Comparison of ENCODE assay signal across 20 mouse cellular contexts in genomic region chr11:58215814-58216213, GRCm38 (mm10). TPM values are rescaled to one million over a fixed set of nuclear protein-coding genes. Genes with fewer than 3 reads are reported as not detected.
A peak's percentile ranks its signal among the peaks of the same experiment; 100 is the strongest.
DNase-seq lines count a peak whose midpoint lies in the region; ATAC-seq and TF ChIP-seq lines count a peak whose summit lies in the region.
"Had no signal": no experiment of that assay in that cellular context is flagged by ENCODE, and none has a peak within 500 bp of the region (broad histone marks: within the 10 kb centered on the region; RNA-seq: fewer than 3 reads in every experiment).

No protein-coding gene starts in this region.

- no peak for TF ChIP-seq RAD21 in CH12.LX (IDR thresholded peaks at IDR 0.05; ENCODE audit: low read depth, low read length)

- in situ Hi-C loops in CH12.LX (cut with MboI; ENCODE audit: low pct_ligation_motif_present, low pct_unique_long_range_greater_than_20kb, low sequenced_read_pairs), result no loop called here

- peaks cover 21 to 58% of the 10 kb centered on the region in 2 experiments for H3K4me1 ChIP-seq in CH12.LX (ENCODE audit: control insufficient read depth in 1 of 2, insufficient read depth in 2 of 2)
- H3K4me1 ChIP-seq in intestine, postnatal 0 days (replicated peaks; ENCODE audit: control insufficient read depth, insufficient read depth, low read length), result 0 out of 2 replicates have a peak, but pooled peaks cover 6% of the 10 kb centered on the region

- peak overlapping the region; percentile 56; the same call in 1 of the 2 replicates for H3K4me3 ChIP-seq in layer of hippocampus, adult 2 months
- H3K4me3 ChIP-seq in CH12.LX (replicated peaks in 1 of 3; ENCODE audit: low read depth in 2 of 3, low read length in 2 of 3, poor library complexity in 1 of 3), result peak overlapping the region; percentile 39 to 56 (median 51)
- peak overlapping the region; percentile 54 for H3K4me3 ChIP-seq in intestine, postnatal 0 days (ENCODE audit: low read depth, low read length)
- H3K4me3 ChIP-seq: hindbrain, embryonic 13.5 days; midbrain, embryonic 13.5 days had no signal

- peak; percentile 93 for DNase-seq in heart, adult 11 months
- no peak for DNase-seq in heart, adult 9 months (ENCODE audit: low spot score in 2 of 2)
- no peak for DNase-seq in layer of hippocampus, adult 2 months (ENCODE audit: low spot score in 2 of 2)
- DNase-seq in layer of hippocampus, postnatal 36 days, result no peak
- DNase-seq in CH12.LX (ENCODE audit: extremely low read depth), result no peak
- no peak for DNase-seq in left cerebral cortex, postnatal 10 days (ENCODE audit: extremely low spot score in 1 of 2, low spot score in 2 of 2)
- no peak for DNase-seq in spleen, postnatal 4 days (ENCODE audit: low spot score in 2 of 2)
- DNase-seq: cerebellum, adult 9-11 months; embryo, embryonic 11 days; gastrocnemius, postnatal 25 days had no signal

- intact Hi-C loops in left cerebral cortex, postnatal 10 days (cut with DNase I), result no loop called here

- H3K4me2 ChIP-seq in CH12.LX (ENCODE audit: insufficient read depth, low read depth, poor library complexity, severe bottlenecking), result peak overlapping the region; percentile 93
- peak overlapping the region; percentile 72 for H3K4me2 ChIP-seq in intestine, postnatal 0 days (replicated peaks; ENCODE audit: low read depth)
- H3K4me2 ChIP-seq: hindbrain, embryonic 13.5 days; midbrain, embryonic 13.5 days had no signal

- no peak for TF ChIP-seq POLR2A in CH12.LX (IDR thresholded peaks at IDR 0.05; ENCODE audit: low read depth, low read length)

- peaks cover 13 to 31% of the 10 kb centered on the region in 2 experiments for H3K36me3 ChIP-seq in CH12.LX (replicated peaks in 1 of 2; ENCODE audit: control insufficient read depth in 1 of 2, insufficient read depth in 1 of 2, low read length in 1 of 2)
- H3K36me3 ChIP-seq in intestine, postnatal 0 days (ENCODE audit: control insufficient read depth, insufficient read depth), result peaks cover 8% of the 10 kb centered on the region
- H3K36me3 ChIP-seq: hindbrain, embryonic 13.5 days; midbrain, embryonic 13.5 days had no signal

- dilution Hi-C loops in CH12.LX (cut with MboI; ENCODE audit: extremely low pct_ligation_motif_present, extremely low pct_unique_long_range_greater_than_20kb, low sequenced_read_pairs), result no loop called here

- TF ChIP-seq CTCF in layer of hippocampus, adult 2 months (conservative IDR thresholded peaks at IDR 0.05), result no peak
- no peak for TF ChIP-seq CTCF in CH12.LX (conservative IDR thresholded peaks at IDR 0.05 in 1 of 2, IDR thresholded peaks at IDR 0.05 in 1 of 2; ENCODE audit: low read depth in 2 of 2, low read length in 2 of 2)
- TF ChIP-seq CTCF in intestine, postnatal 0 days (IDR thresholded peaks at IDR 0.05; ENCODE audit: low read depth), result no peak

- H3K9ac ChIP-seq in CH12.LX (ENCODE audit: insufficient read depth, low read depth), result peak overlapping the region; percentile 88
- no peak overlapping the region for H3K9ac ChIP-seq in intestine, postnatal 0 days (ENCODE audit: low read depth, low read length)
- H3K9ac ChIP-seq: hindbrain, embryonic 13.5 days; midbrain, embryonic 13.5 days had no signal

- no peak overlapping the region for H3K27ac ChIP-seq in layer of hippocampus, adult 2 months
- H3K27ac ChIP-seq in CH12.LX (ENCODE audit: insufficient read depth, low read depth), result no peak overlapping the region
- H3K27ac ChIP-seq in intestine, postnatal 0 days (ENCODE audit: low read depth, low read length), result no peak overlapping the region
- H3K27ac ChIP-seq: hindbrain, embryonic 13.5 days; midbrain, embryonic 13.5 days had no signal

- WGBS in intestine, postnatal 0 days, result 73% methylated on average over 5 of the region's 5 CpGs

- ATAC-seq in intestine, postnatal 0 days, result no peak
- ATAC-seq: forebrain, embryonic 16.5 days; midbrain, embryonic 13.5 days had no signal

- TF ChIP-seq EP300 in CH12.LX (IDR thresholded peaks at IDR 0.05; ENCODE audit: low read length), result no peak

- H3K9me3 ChIP-seq in CH12.LX (replicated peaks; ENCODE audit: low read length), result no peaks in the 10 kb centered on the region
- no peaks in the 10 kb centered on the region for H3K9me3 ChIP-seq in intestine, postnatal 0 days (ENCODE audit: control insufficient read depth)
- H3K9me3 ChIP-seq: hindbrain, embryonic 13.5 days; midbrain, embryonic 13.5 days had no signal

- H3K79me2 ChIP-seq in CH12.LX (replicated peaks; ENCODE audit: control insufficient read depth, extremely low read depth, insufficient read depth, poor library complexity, severe bottlenecking), result peaks cover 10% of the 10 kb centered on the region

- no peaks in the 10 kb centered on the region for H3K27me3 ChIP-seq in CH12.LX (replicated peaks)
- no peaks in the 10 kb centered on the region for H3K27me3 ChIP-seq in intestine, postnatal 0 days (replicated peaks; ENCODE audit: control insufficient read depth, insufficient read depth, low read length)
- H3K27me3 ChIP-seq: hindbrain, embryonic 13.5 days had no signal

TF ChIP-seq in CH12.LX, 34 proteins besides CTCF, POLR2A, EP300 and RAD21:
- TF ChIP-seq MAZ (IDR thresholded peaks at IDR 0.05; ENCODE audit: low read depth, low read length), result no peak
- no peak for TF ChIP-seq KAT2A (IDR thresholded peaks at IDR 0.05; ENCODE audit: insufficient replicate concordance, low read length)
- no peak for TF ChIP-seq ZNF384 (IDR thresholded peaks at IDR 0.05; ENCODE audit: low read depth, low read length)
- TF ChIP-seq CHD2 (IDR thresholded peaks at IDR 0.05; ENCODE audit: low read length), result 0 out of 2 replicates have a peak, but pooled peaks have one; percentile 30
- no peak for TF ChIP-seq ZC3H11A (IDR thresholded peaks at IDR 0.05; ENCODE audit: low read depth, low read length)
- no peak for TF ChIP-seq UBTF (IDR thresholded peaks at IDR 0.05; ENCODE audit: low read depth, low read length)
- peak; percentile 54; the same call in 1 of the 2 replicates for TF ChIP-seq SIN3A (IDR thresholded peaks at IDR 0.05; ENCODE audit: low read length)
- 0 out of 2 replicates have a peak, but pooled peaks have one; percentile 25 for TF ChIP-seq BHLHE40 (IDR thresholded peaks at IDR 0.05; ENCODE audit: low read depth, low read length)

RNA-seq across cellular contexts. Expression of gene Irgm2, which starts 16.4 kb away (rescaled TPM):
- total RNA-seq in layer of hippocampus, adult 2 months (2021), result 1 to 10 TPM; 1.7 to 2.3 TPM
- 1 to 10 TPM; 2.2 to 2.3 TPM for total RNA-seq in layer of hippocampus, postnatal 36 days (2021)
- 4.3 and 4.7 TPM in 2 replicates for total RNA-seq in CH12.LX (2012; rRNA removed)
- 3.8 and 4.3 TPM in 2 replicates for total RNA-seq in CH12.LX (2014; rRNA removed)
- polyA plus RNA-seq in CH12.LX (2012; ENCODE audit: insufficient read length, low read depth), result 4.7 and 5.2 TPM in 2 replicates
- 5.4 and 6.4 TPM in 2 replicates for polyA plus RNA-seq in intestine, postnatal 0 days (2015; fragmentation: Nextera tagmentation; extraction: Ambion mirVana)
- total RNA-seq in left cerebral cortex, postnatal 10 days (2021), result 1 to 10 TPM; 1.2 to 1.5 TPM

RNA-seq across cellular contexts. Expression of gene Igtp, which starts 16.5 kb away (rescaled TPM):
- 1 to 10 TPM; 1.5 to 1.9 TPM for total RNA-seq in layer of hippocampus, adult 2 months (2021)
- total RNA-seq in layer of hippocampus, postnatal 36 days (2021), result 1 to 10 TPM; 2.1 TPM
- total RNA-seq in CH12.LX (2012; rRNA removed) (115 and 143 TPM in 2 replicates), CH12.LX (2014; rRNA removed) (107 and 108 TPM in 2 replicates)
- polyA plus RNA-seq in CH12.LX (2012; ENCODE audit: insufficient read length, low read depth), result 66.1 and 70.3 TPM in 2 replicates
- 10.9 and 11.5 TPM in 2 replicates for polyA plus RNA-seq in intestine, postnatal 0 days (2015; fragmentation: Nextera tagmentation; extraction: Ambion mirVana)
- 1 to 10 TPM; 1.1 to 1.9 TPM for total RNA-seq in left cerebral cortex, postnatal 10 days (2021)

RNA-seq across cellular contexts. Expression of gene Mrpl22, which starts 44.4 kb away (rescaled TPM):
- 10 to 100 TPM; 31.4 to 39.5 TPM for total RNA-seq in layer of hippocampus, adult 2 months (2021)
- 10 to 100 TPM; 32.7 to 38.3 TPM for total RNA-seq in layer of hippocampus, postnatal 36 days (2021)
- total RNA-seq in CH12.LX (2012; rRNA removed) (89.1 and 112 TPM in 2 replicates), CH12.LX (2014; rRNA removed) (115 and 124 TPM in 2 replicates)
- 110 and 133 TPM in 2 replicates for polyA plus RNA-seq in CH12.LX (2012; ENCODE audit: insufficient read length, low read depth)
- polyA plus RNA-seq in intestine, postnatal 0 days (2015; fragmentation: Nextera tagmentation; extraction: Ambion mirVana), result 86.2 and 90.1 TPM in 2 replicates
- 10 to 100 TPM; 31.0 to 38.0 TPM for total RNA-seq in left cerebral cortex, postnatal 10 days (2021)

RNA-seq across cellular contexts. Expression of gene Gemin5, which starts 47.5 kb away (rescaled TPM):
- 10 to 100 TPM; 18.6 to 18.7 TPM for total RNA-seq in layer of hippocampus, adult 2 months (2021)
- 10 to 100 TPM; 20.4 to 22.0 TPM for total RNA-seq in layer of hippocampus, postnatal 36 days (2021)
- 88.6 and 101 TPM in 2 replicates for total RNA-seq in CH12.LX (2012; rRNA removed)
- 63.7 and 66.7 TPM in 2 replicates for total RNA-seq in CH12.LX (2014; rRNA removed)
- polyA plus RNA-seq in CH12.LX (2012; ENCODE audit: insufficient read length, low read depth), result 81.7 and 89.6 TPM in 2 replicates
- polyA plus RNA-seq in intestine, postnatal 0 days (2015; fragmentation: Nextera tagmentation; extraction: Ambion mirVana), result 3.6 and 4.0 TPM in 2 replicates
- total RNA-seq in left cerebral cortex, postnatal 10 days (2021), result 10 to 100 TPM; 15.7 to 17.8 TPM

RNA-seq across cellular contexts. Expression of gene 4930438A08Rik, which starts 58.8 kb away (rescaled TPM):
- total RNA-seq in layer of hippocampus, adult 2 months (2021), result not detected
- not detected for total RNA-seq in layer of hippocampus, postnatal 36 days (2021)
- total RNA-seq in CH12.LX (2012; rRNA removed), result not detected in 2 replicates
- not detected in 2 replicates for total RNA-seq in CH12.LX (2014; rRNA removed)
- not detected in 2 replicates for polyA plus RNA-seq in CH12.LX (2012; ENCODE audit: insufficient read length, low read depth)
- polyA plus RNA-seq in intestine, postnatal 0 days (2015; fragmentation: Nextera tagmentation; extraction: Ambion mirVana), result not detected in 2 replicates
- total RNA-seq in left cerebral cortex, postnatal 10 days (2021), result not detected
- total RNA-seq: adrenal gland, adult 18-20 months; gastrocnemius, postnatal 25 days; layer of hippocampus, adult 8-10 months; left cerebral cortex, postnatal 14 days had no signal
- polyA plus RNA-seq: forebrain, embryonic 16.5 days; kidney, embryonic 14.5 days; lung, embryonic 16.5 days; midbrain, embryonic 13.5 days; neural tube, embryonic 11.5 days had no signal

Comparison
In these comparisons a context has a peak if more than half of its experiments do, and no peak if none do; other contexts are left out.
1. RNA of gene Igtp, which starts 16.5 kb away (total RNA-seq): 107 to 143 TPM in CH12.LX; 2.1 TPM in layer of hippocampus, postnatal 36 days, 1.5 to 1.9 TPM in layer of hippocampus, adult 2 months and 1.1 to 1.9 TPM in left cerebral cortex, postnatal 10 days; every median in the first group is over 10 times any median in the second.
2. Peak in every context shown above with its lines, with median percentiles within 50 percentile points of each other: H3K4me3 ChIP-seq.